ENCODE assay signal across 9 mouse cellular contexts in genomic region chr11:75279013-75279341, GRCm38 (mm10).
DNase-seq lines count a peak whose midpoint lies in the region; ATAC-seq and TF ChIP-seq lines count a peak whose summit lies in the region.
"Had no signal": no experiment of that assay in that cellular context is flagged by ENCODE, and none has a peak within 500 bp of the region (broad histone marks: within the 10 kb centered on the region; RNA-seq: fewer than 3 reads in every experiment).

No protein-coding gene starts in this region.

- WGBS in heart, embryonic 15.5 days: 15% methylated on average over 4 of the region's 4 CpGs
- 18% methylated on average over 4 of the region's 4 CpGs for WGBS in hindbrain, embryonic 12.5 days
- 13% methylated on average over 4 of the region's 4 CpGs for WGBS in midbrain, embryonic 10.5 days

- H3K79me2 ChIP-seq in MEL (ENCODE audit: control insufficient read depth, insufficient read depth, low read length, poor library complexity): no peaks in the 10 kb centered on the region

- no peak for TF ChIP-seq POLR2A in MEL (IDR thresholded peaks at IDR 0.05; ENCODE audit: control insufficient read depth in 1 of 2, insufficient read depth in 1 of 2, low read depth in 1 of 2, low read length in 2 of 2, poor library complexity in 1 of 2)

- H3K27me3 ChIP-seq in heart, embryonic 15.5 days: peaks cover 4% of the 10 kb centered on the region; the same call in 1 of the 2 replicates
- no peaks in the 10 kb centered on the region for H3K27me3 ChIP-seq in MEL (ENCODE audit: control insufficient read depth in 1 of 2, insufficient read depth in 2 of 2, low read length in 2 of 2)
- H3K27me3 ChIP-seq in hindbrain, embryonic 12.5 days: peaks cover 38% of the 10 kb centered on the region
- peaks cover 44% of the 10 kb centered on the region for H3K27me3 ChIP-seq in midbrain, embryonic 10.5 days (ENCODE audit: low read depth, poor library complexity, severe bottlenecking)

- no peak for TF ChIP-seq RAD21 in MEL (IDR thresholded peaks at IDR 0.05; ENCODE audit: low read depth, low read length)

- no peaks in the 10 kb centered on the region for H3K36me3 ChIP-seq in heart, embryonic 15.5 days
- H3K36me3 ChIP-seq in MEL (ENCODE audit: control insufficient read depth in 1 of 2, insufficient read depth in 2 of 2, low read length in 2 of 2): peaks cover 0 to 6% of the 10 kb centered on the region in 2 experiments; a peak in 2 of 4 replicates
- H3K36me3 ChIP-seq in hindbrain, embryonic 12.5 days: no peaks in the 10 kb centered on the region
- H3K36me3 ChIP-seq in midbrain, embryonic 10.5 days: no peaks in the 10 kb centered on the region

- peak overlapping the region; percentile 37 for H3K4me3 ChIP-seq in heart, embryonic 15.5 days
- peak overlapping the region; percentile 55 to 58 for H3K4me3 ChIP-seq in MEL (ENCODE audit: control insufficient read depth in 1 of 2, insufficient read depth in 1 of 2, low read depth in 2 of 2, low read length in 2 of 2)
- no peak overlapping the region for H3K4me3 ChIP-seq in hindbrain, embryonic 12.5 days
- H3K4me3 ChIP-seq in midbrain, embryonic 10.5 days: peak overlapping the region; percentile 47
- H3K4me3 ChIP-seq: myocyte had no signal

- peak overlapping the region; percentile 63 for H3K4me2 ChIP-seq in heart, embryonic 15.5 days
- peak overlapping the region; percentile 46 for H3K4me2 ChIP-seq in hindbrain, embryonic 12.5 days (replicated peaks)

- H3K4me1 ChIP-seq in heart, embryonic 15.5 days (replicated peaks): peaks cover 64% of the 10 kb centered on the region
- peaks cover 0 to 16% of the 10 kb centered on the region in 2 experiments for H3K4me1 ChIP-seq in MEL (ENCODE audit: control insufficient read depth in 1 of 2, insufficient read depth in 2 of 2, low read length in 2 of 2)
- H3K4me1 ChIP-seq in hindbrain, embryonic 12.5 days: peaks cover 60% of the 10 kb centered on the region
- peaks cover 79% of the 10 kb centered on the region for H3K4me1 ChIP-seq in midbrain, embryonic 10.5 days

- no peak for DNase-seq in heart, postnatal 4 days
- DNase-seq in MEL (ENCODE audit: low read depth, low spot score) (no peak), MN1 (ENCODE audit: low spot score) (no peak)
- DNase-seq in midbrain, embryonic 10.5 days (ENCODE audit: low spot score): no peak
- no peak for DNase-seq in spleen, postnatal 14 days (ENCODE audit: low spot score in 2 of 2)
- DNase-seq in B cell, adult 2 months: no peak

- no peaks in the 10 kb centered on the region for H3K9me3 ChIP-seq in heart, embryonic 15.5 days (replicated peaks)
- H3K9me3 ChIP-seq in MEL (replicated peaks; ENCODE audit: insufficient read depth, low read length): no peaks in the 10 kb centered on the region
- H3K9me3 ChIP-seq in hindbrain, embryonic 12.5 days (replicated peaks): no peaks in the 10 kb centered on the region
- no peaks in the 10 kb centered on the region for H3K9me3 ChIP-seq in midbrain, embryonic 10.5 days (replicated peaks)

- no peak for TF ChIP-seq CTCF in MEL (IDR thresholded peaks at IDR 0.05 in 2 of 3, conservative IDR thresholded peaks at IDR 0.05 in 1 of 3; ENCODE audit: control insufficient read depth in 1 of 3, insufficient read depth in 1 of 3, low read depth in 2 of 3, low read length in 3 of 3, poor library complexity in 1 of 3, severe bottlenecking in 1 of 3)

- ATAC-seq in heart, embryonic 15.5 days (replicated peaks; ENCODE audit: insufficient number of reproducible peaks, insufficient read depth, low FRiP score, low read depth): no peak
- no peak for ATAC-seq in hindbrain, embryonic 12.5 days (ENCODE audit: low FRiP score)

- TF ChIP-seq EP300 in MEL (IDR thresholded peaks at IDR 0.05; ENCODE audit: low read depth in 1 of 2, low read length in 2 of 2): no peak

- H3K27ac ChIP-seq in heart, embryonic 15.5 days: peak overlapping the region; percentile 51
- H3K27ac ChIP-seq in MEL (ENCODE audit: control insufficient read depth, low read depth, low read length): peak overlapping the region; percentile 66; the same call in 1 of the 2 replicates
- H3K27ac ChIP-seq in hindbrain, embryonic 12.5 days: no peak overlapping the region
- H3K27ac ChIP-seq in midbrain, embryonic 10.5 days (replicated peaks): peak overlapping the region; percentile 81

- peak overlapping the region; percentile 46 for H3K9ac ChIP-seq in heart, embryonic 15.5 days
- H3K9ac ChIP-seq in MEL (ENCODE audit: control insufficient read depth, low read depth, low read length, poor library complexity, severe bottlenecking): peak overlapping the region; percentile 69
- no peak overlapping the region for H3K9ac ChIP-seq in hindbrain, embryonic 12.5 days

TF ChIP-seq in MEL, 35 proteins besides CTCF, POLR2A, EP300 and RAD21:
- TF ChIP-seq USF1 (IDR thresholded peaks at IDR 0.05; ENCODE audit: low read depth, low read length) (no peak), MXI1 (IDR thresholded peaks at IDR 0.05; ENCODE audit: low read depth, low read length) (no peak), MAX (IDR thresholded peaks at IDR 0.05; ENCODE audit: low read length) (no peak), POLR2AphosphoS2 (IDR thresholded peaks at IDR 0.05; ENCODE audit: low read length) (no peak), HCFC1 (IDR thresholded peaks at IDR 0.05; ENCODE audit: low read depth, low read length) (no peak), NELFE (IDR thresholded peaks at IDR 0.05; ENCODE audit: low read depth, low read length) (no peak), MEF2A (IDR thresholded peaks at IDR 0.05; ENCODE audit: extremely low read depth, insufficient replicate concordance, low read depth, low read length, poor library complexity, severe bottlenecking) (no peak), E2F4 (IDR thresholded peaks at IDR 0.05; ENCODE audit: borderline replicate concordance, low read depth, low read length) (no peak)
